Mouse (Mus musculus) kidney, postnatal 36 days (tissue): ENCODE measurements around the gene Sec61a1.
A peak's percentile ranks its signal among the peaks of the same experiment; 100 is the strongest.

Source experiments
- DNase-seq, 2 experiments: peaks; one replicate each; pipeline ENCODE4 v3.0.0; 2021 to 2022; ENCODE audit warnings: mixed read lengths in 2 of 2

Gene Sec61a1

GRCm38 (mm10) chr6:88518404-88519263 lies at the start of gene Sec61a1:
Gene Sec61a1 (minus strand): TSS chr6:88518905.
- DNase-seq = peak; percentile 97

- DNase-seq = no peak
Observed at GRCm38 (mm10) chr6:88566676-88567075, 48.0 kb upstream of the Sec61a1 start.

- peak; percentile 19 to 40 for DNase-seq
Observed at GRCm38 (mm10) chr6:88565033-88565432, 46.3 kb upstream of the Sec61a1 start.

GRCm38 (mm10) chr6:88560156-88560555 lies 41.5 kb upstream of the Sec61a1 start:
- DNase-seq = no peak

GRCm38 (mm10) chr6:88559688-88560087 lies 41.0 kb upstream of the Sec61a1 start:
- no peak for DNase-seq

- DNase-seq = no peak
Observed at GRCm38 (mm10) chr6:88558076-88558475, 39.4 kb upstream of the Sec61a1 start.

- DNase-seq = no peak
Observed at GRCm38 (mm10) chr6:88557548-88557947, 38.8 kb upstream of the Sec61a1 start.

GRCm38 (mm10) chr6:88549916-88550315 lies 31.2 kb upstream of the Sec61a1 start:
- DNase-seq = no peak

- DNase-seq = peak; percentile 31 to 78
Observed at GRCm38 (mm10) chr6:88549137-88549814, 30.6 kb upstream of the Sec61a1 start.

GRCm38 (mm10) chr6:88548405-88549049 lies 29.8 kb upstream of the Sec61a1 start:
- DNase-seq = no peak

GRCm38 (mm10) chr6:88545397-88545790 lies 26.7 kb upstream of the Sec61a1 start:
- DNase-seq = no peak

- DNase-seq = no peak
Observed at GRCm38 (mm10) chr6:88544644-88545396, 26.1 kb upstream of the Sec61a1 start.

GRCm38 (mm10) chr6:88544241-88544640 lies 25.5 kb upstream of the Sec61a1 start:
- DNase-seq = no peak

- DNase-seq = no peak
Observed at GRCm38 (mm10) chr6:88540093-88540755, 21.5 kb upstream of the Sec61a1 start.

- DNase-seq = no peak
Observed at GRCm38 (mm10) chr6:88530306-88530705, 11.6 kb upstream of the Sec61a1 start.

- no peak for DNase-seq
Observed at GRCm38 (mm10) chr6:88524056-88524455, 5.4 kb upstream of the Sec61a1 start.

- no peak for DNase-seq
Observed at GRCm38 (mm10) chr6:88523451-88523850, 4.7 kb upstream of the Sec61a1 start.

GRCm38 (mm10) chr6:88523043-88523442 lies 4.3 kb upstream of the Sec61a1 start:
- DNase-seq = no peak

- DNase-seq = no peak
Observed at GRCm38 (mm10) chr6:88522606-88523005, 3.9 kb upstream of the Sec61a1 start.

GRCm38 (mm10) chr6:88521821-88522220 lies 3.1 kb upstream of the Sec61a1 start:
- no peak for DNase-seq

- no peak for DNase-seq
Observed at GRCm38 (mm10) chr6:88517701-88518403, 853 bp downstream of the Sec61a1 start.

GRCm38 (mm10) chr6:88516667-88517066 lies 2.0 kb downstream of the Sec61a1 start:
- no peak for DNase-seq
